Mouse (Mus musculus): ENCODE measurements around the gene Ttll4.

Gene Ttll4

DNA sequence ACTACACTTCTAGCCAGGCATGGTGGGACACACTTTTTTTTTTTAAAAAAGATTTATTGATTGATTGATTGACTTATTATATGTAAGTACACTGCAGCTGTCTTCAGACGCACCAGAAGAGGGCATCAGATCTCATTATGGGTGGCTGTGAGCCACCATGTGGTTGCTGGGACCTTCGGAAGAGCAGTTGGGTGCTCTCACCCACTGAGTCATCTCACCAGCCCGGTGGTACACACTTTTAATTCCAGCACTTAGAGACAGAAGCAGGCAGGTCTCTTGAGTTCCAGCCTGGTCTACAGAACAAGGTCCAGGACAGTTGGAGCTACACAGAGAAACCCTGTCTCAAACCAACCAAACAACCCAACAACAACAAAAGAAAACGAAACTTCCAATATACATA lies 50.5 kb downstream of the Ttll4 start:
- no peak for DNase-seq (ENCODE audit: low spot score in 2 of 2)

DNA sequence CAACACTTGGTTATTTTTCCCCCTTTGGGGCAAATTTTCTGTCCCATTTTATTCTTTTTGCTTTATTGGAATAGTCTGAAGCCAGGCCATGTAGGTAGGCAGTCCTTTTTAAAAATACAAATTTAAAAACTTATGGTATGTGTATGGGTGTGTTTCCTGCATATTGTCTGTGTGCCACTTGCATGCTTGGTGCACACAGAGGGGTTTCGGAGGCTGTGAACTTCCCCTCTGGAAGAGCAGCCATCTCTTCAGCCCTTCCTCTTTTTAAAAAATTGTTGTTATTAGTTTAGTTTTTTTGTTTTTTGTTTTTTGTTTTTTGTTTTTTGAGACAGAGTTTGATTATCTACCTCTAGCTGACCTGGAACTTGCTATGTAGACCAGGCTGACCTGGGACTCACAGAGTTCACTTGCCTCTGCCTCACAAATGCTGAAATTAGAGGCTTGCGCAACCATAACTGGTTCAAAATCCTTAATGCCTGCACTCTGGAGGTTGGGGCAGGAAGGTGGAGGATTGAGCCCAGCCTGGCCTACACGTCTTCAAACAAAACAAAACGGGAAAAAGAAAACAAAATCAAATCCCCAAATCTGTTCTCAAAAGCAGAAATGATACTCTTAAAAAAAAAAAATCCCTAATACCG lies 51.0 kb downstream of the Ttll4 start:
- DNase-seq (ENCODE audit: low spot score in 2 of 2): no peak

DNA sequence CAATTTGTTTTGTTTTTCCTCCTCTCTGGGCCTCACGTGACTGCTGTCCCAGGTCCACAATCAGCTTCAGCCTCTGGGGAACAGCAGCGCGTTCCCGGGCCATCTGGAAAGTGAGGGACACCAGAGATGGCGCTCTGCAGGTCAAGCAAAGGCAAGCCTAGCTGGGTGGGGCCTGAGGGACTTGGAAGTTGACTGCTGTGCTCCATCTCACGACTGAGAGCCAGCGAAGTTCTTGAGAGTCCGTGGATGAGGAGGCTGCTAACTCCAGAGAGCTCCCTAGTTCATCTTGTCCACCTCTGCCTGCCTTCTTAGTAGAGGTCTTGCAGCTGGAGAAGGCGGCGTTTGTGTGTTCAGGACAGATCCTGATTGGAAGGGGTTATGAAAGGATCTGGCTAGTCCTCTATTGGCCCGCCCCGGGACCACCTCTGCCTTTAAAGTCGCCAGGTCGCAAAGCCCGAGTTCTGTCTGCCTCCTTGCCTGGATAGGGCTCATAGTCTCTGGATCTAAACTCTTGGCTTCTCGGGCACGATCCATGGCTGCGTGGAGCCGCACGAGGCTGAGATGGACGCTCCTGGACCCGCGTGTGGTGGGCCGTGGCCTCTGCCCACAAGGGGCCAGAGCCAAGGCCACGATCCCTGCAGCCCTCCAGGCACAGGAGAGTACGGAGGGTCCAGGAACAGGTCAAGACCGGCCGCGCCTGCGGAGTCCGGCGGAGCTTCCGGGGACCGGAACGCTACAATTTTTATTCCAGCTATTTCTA lies 51.7 kb downstream of the Ttll4 start, which contains the start of gene Cyp27a1:
Gene Cyp27a1, plus strand, starts transcription at position 476 of the 760 bp plus-strand sequence.
- DNase-seq (ENCODE audit: low spot score in 2 of 2): peak in 1 of 2 experiments; percentile 8

DNA sequence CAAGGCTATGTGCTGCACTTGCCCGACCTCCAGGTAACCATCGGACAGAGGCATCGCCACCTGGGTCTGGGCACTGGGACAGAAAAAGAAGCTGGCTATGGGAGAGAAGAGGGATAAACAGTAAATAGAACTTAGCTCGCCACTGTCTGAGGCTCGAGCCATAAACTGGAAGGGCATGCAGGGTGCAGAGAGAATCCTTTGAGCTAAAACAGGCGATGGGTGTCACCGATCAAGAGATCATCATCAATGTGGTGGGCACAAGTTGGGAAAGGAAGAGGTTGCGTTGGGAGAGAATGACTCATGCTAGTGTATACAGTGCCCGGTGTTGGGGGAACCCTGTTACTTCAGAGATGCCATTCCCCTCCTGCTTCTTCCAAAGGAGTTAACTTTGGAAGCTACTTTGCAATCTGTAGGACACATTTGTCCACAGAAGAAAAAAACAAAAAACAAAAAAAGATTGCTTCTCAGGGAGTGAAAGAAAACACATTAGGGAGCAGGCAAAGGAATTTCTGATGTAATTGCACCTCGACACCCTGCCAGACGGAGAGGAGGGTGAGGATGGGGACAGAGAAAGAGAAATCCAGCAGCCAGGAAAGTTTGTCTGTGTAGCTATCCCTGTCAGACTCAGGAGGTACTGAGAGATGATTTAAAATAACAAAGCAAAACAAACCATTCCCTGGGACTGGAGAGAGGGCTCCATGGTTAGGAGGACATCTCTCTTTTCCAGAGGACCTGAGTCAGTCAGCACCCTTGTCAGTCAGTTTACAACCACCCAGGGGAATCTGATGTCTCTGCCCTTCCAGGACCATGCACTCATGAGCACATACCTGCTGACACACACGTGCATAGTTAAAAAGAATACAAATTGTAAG lies 52.5 kb downstream of the Ttll4 start:
- no peak for DNase-seq (ENCODE audit: low spot score in 2 of 2)

DNA sequence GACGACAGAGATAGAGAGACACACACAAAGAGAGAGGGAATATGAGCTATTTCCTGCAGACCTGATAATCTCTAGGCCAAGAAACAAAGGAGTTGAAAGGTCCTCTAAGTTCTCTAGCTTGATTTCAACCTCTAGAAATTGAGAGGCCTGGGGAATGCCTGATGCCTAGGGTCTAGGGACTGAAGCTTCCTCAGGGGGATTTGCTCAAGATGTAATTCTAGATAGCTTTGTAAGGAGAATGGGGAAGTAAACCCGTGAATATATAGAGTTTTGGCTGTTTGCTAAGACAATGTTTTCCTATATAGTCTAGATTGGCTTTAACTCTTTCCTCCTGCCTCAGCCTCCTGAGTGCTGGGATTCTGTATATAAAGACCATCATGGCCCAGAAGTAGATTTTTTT lies 53.4 kb downstream of the Ttll4 start:
- no peak for DNase-seq (ENCODE audit: low spot score in 2 of 2)

DNA sequence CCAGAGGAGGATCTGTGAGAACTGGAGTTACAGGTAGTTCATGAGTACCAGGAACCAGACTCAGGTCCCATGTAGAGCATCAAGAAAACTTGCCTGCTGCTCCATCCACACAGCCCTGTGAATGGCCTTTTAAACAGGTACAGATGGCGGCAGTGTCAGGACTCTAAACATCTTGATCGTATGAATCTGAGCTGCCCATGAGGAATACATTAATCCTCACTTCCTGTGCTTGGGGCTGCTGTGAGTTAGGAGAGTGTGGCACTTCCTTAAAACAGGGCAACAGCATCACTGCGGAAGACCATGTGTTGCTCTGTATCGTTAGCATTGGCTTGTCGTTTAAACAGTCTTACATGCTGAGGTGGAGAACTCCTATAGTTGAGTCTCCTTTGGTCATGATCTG lies 53.9 kb downstream of the Ttll4 start:
- DNase-seq (ENCODE audit: low spot score in 2 of 2): no peak

DNA sequence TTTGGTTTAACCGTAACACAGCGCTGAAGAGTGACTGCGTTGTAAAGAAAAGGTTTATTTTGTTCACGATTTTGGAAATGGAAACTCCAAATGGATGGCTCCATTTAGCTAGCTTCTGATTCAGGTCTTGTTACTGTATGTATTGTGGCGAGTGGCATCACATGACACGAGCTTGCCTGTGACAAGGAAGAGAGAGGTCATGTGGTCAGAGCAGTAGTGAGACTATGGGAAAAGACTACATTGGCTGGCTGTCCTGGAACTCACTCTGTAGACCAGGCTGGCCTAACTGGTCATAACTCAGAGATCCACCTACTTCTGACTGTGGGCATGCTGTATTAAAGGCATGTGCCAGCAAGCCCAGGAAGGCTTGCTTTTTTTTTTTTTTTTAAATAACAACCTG lies 54.3 kb downstream of the Ttll4 start:
- DNase-seq (ENCODE audit: low spot score in 2 of 2): no peak

DNA sequence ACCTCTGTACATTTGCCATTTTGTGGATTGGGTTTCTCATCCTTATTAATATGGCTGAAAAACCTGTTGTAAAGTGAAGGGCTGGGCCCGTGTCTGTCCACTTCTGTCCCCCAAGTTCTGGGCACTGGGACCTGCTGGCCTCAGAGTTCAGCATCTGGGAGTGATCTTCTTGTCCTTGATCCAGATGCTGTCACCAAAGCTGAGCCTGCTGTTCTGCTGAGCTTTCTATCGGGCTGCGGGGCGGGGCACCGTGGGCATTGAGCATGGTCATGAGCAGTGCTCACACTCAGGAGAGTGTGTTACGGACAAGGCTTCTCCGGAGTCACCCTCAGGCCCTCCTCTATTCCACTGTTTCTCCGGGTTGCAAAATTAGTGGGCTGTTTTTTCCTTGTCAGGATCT lies 56.6 kb downstream of the Ttll4 start:
- DNase-seq (ENCODE audit: low spot score in 2 of 2): no peak

DNA sequence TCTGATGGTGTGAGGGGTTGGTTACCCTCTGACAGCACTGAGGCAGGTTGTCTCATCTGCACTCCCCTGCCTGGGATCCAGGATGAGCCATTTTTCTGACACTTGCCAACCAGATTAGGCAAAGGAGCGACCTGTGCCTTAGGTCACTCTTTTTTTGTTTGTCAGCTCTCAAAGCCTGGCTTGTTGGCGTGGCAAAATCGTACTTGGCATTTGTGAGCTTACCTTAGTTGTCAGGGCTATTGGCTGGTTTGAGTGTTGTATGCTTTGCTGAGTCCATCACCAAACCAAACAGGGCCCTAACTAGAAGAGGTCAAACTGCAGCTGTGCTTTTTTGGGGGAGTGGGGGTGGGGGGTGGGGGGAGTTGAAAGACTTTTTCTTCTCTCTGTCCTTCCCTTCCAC lies 57.7 kb downstream of the Ttll4 start:
- no peak for DNase-seq (ENCODE audit: low spot score in 2 of 2)

DNA sequence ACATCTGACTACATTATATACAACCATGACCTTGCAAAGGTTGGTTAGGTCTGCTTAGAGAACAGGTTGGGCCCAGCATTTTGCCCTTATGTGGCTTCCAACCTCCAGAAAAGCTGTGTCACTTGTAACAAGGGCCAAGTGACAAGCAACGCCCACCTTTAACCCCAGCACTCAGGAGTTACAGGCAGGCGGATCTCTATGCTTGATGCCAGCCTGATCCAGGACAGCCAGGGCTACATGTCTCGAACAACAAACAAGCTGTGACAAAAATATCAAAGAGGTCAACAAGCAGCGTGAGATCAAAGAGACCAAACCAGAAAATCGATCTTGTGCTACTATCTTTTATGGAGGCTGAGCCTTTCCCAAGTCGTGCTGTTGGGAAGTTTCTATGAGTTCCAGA lies 60.1 kb downstream of the Ttll4 start:
- DNase-seq (ENCODE audit: low spot score in 2 of 2): no peak

DNA sequence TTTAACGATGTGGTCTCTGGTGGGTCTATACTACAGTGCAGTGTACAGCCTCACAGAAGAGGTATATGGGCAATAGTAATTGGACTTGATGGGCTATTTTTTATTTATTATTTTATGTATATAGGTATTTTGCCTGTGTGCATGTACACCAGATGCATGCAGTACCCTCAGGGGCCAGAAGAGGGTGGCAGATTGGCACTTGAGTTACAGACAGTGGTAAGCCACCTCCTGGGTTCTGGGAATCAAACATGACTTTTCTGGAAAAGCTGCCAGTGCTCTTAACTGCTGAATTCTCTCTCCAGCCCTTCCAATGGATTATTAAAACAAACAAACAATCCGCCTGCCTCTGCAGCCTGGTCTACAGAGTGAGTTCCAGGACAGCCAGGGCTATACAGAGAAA lies 62.2 kb downstream of the Ttll4 start:
- DNase-seq (ENCODE audit: low spot score in 2 of 2): no peak

DNA sequence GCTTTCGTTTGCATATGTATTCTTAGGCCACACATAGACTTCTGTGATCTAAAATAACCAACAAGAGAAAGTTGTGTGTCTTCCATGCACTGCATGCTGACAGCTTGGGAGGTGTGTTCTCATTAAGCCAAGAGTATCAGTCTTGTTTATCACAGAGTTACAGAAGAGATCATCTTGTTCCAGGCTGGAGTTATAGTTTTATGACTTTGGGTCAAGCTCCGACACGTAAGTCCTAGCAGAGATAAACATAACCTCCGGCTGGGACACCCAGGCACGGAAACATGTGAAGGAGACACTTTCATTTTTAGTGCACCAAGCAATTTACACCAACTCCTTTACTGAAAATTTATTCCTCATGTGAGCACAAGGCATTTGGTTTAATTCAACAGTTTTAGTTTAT lies 64.6 kb downstream of the Ttll4 start:
- no peak for DNase-seq (ENCODE audit: low spot score in 2 of 2)

DNA sequence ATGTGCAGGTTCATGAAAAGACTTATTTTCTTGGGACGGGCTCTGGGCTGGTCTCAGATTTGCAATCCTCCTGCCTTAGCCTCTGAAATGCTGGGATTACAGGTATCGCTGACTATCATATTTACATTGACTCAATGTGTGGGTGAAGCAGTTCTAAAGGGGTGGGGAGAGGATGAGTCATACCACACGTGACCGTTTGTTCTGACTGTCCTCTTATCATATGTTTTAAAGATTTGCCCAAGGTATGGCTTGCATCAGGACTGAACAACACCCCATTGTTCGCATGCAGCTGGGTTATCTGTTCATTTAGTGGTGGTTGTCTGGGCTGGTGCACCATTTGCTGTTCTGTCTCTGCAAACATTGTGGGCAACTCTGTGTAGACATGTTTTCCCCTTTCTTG lies 65.1 kb downstream of the Ttll4 start:
- no peak for DNase-seq (ENCODE audit: low spot score in 2 of 2)

DNA sequence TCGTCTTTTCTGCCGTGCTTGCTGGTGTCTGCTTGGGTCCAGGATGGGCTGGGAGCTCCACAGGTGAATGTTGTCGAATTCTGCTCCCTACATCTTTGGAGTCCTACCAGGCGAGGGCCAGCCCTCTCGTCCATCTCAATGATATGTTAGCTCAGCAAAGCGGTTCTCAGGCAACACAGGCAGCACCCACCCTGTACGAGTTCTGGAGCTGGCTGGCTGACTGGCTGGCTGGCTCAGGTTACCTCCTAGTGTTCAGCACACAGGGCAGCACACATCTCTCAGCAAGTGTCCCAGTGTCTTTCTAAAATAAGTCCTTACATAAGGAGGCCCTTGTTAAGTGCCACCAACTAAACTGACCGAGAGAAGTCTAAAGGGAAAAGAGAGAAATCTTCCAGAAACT lies 66.9 kb downstream of the Ttll4 start:
- DNase-seq (ENCODE audit: low spot score in 2 of 2): no peak

DNA sequence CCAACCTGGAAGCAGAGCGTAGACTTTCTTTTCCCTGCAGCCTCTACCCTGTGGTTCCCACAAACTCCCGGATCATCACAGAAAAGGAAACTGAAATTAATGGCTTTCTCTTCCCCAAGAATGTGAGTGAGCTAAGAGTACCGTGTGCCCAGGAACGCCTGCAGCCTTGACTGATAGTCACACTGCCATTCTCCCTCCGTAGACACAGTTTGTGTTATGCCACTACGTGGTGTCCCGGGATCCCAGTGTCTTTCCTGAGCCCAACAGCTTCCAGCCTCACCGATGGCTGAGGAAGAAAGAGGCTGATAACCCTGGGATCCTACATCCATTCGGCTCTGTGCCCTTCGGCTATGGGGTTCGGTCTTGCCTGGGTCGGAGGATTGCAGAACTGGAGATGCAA lies 75.4 kb downstream of the Ttll4 start:
- DNase-seq (ENCODE audit: low spot score in 2 of 2): no peak

DNA sequence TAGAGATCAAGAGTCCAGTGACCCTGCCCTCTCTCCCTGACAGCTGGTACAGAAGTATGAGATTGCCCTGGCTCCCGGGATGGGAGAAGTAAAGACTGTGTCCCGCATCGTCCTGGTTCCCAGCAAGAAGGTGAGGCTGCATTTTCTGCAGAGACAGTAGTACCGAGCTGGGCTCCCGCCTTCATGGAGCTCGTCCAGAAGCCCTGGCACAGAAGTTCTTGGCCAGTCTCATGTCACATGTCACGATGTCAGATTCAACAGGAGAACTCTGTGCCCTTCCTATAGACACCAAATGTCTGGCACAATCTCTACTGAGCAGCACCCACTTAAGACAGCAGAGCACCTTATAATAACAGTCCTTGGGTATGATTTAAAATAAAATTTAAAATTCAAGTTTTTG lies 76.0 kb downstream of the Ttll4 start:
- DNase-seq (ENCODE audit: low spot score in 2 of 2): no peak

DNA sequence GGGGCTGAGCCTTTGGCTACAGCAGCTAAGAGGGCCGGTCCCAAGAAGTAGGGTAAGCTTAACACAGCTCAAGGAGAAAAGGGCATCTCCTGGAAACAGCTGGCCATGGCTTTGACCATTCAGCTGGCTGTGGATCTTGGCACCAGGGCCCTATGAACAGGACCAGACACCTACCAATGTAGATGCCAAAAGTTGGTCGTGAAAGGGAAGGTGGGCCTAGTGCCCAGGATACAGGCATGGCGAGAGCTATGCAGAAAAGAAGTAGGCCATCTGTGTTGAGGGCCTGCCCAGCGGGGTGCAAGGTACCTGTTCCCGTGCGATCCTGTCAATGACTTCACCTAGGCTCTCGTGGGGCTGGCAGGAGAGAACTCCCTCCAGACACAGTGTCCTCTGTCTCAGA lies 79.3 kb downstream of the Ttll4 start:
- no peak for DNase-seq (ENCODE audit: low spot score in 2 of 2)

DNA sequence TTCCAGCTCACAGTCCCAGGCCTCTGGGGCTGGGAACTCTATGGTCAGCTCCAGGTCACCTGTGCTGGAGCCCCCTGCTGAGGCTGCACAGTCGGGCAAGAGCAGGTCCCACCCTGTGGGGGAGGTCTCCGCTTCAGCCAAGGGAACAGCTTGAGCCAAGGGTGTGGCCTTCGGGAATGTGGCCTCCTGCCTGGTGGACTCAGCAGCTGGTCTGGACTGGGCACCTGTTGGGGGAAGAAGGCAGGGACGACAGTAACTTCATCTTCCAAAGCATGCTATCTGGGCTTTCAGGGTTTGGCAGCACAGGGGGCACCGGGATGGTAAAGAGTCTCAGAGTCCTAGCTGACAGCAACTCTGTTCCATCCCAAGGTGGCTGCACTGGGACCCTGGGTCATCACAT lies 85.8 kb downstream of the Ttll4 start:
- DNase-seq (ENCODE audit: low spot score in 2 of 2): no peak

DNA sequence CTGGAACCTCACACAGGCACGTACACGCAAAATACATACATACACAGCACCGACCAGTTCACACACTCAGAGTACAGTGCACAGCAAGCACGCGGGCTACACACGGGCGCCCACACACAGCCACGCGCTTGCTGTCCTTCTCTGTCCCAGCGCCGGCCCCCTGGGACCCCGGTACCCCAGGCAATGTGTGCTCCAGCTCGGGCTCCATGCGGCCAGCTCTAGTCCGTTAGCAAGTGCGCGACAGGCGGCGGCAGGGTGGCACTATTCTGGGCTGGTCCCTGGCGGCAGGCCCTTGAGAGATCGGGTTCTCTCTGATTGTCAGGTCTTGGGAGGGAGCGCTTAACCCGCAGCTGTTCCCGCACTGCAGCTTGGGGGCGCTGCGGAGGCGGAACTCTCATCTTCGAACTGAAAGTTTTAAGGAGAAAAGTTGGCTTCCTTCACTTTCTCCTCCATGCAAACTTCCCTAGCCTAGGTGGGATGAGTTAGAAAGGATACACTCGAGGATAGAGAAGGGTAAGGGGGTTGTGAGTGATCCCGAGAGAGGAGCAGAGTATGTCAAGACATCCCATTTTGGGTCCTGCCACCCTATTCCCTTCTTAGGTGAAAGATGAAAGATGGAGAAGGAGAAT lies 87.2 kb downstream of the Ttll4 start, which contains the start of gene Prkag3:
Gene Prkag3, minus strand, starts transcription at position 579 of the 629 bp plus-strand sequence.
- peak; percentile 20 to 38 for DNase-seq (ENCODE audit: low spot score in 2 of 2)

DNA sequence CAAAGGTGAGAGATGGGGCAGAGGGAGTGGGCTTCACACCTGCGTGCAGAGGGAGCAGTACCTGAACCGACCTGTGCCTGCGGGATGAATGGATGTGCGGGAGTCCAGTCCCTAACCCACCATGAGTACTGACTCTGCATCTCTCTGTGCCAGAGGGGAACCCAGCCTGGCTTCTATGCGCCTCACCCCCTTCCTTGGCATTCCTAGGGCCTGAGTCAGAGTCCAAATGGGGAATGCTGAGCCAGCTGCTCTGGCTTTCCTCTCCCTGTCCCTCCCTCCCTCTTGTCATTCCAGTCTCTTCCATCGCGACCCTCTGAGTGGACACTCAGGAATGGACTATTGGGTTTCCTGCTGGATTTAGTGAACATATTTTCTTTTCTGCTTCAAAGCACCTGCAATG lies 87.8 kb downstream of the Ttll4 start:
- no peak for DNase-seq (ENCODE audit: low spot score in 2 of 2)

DNA sequence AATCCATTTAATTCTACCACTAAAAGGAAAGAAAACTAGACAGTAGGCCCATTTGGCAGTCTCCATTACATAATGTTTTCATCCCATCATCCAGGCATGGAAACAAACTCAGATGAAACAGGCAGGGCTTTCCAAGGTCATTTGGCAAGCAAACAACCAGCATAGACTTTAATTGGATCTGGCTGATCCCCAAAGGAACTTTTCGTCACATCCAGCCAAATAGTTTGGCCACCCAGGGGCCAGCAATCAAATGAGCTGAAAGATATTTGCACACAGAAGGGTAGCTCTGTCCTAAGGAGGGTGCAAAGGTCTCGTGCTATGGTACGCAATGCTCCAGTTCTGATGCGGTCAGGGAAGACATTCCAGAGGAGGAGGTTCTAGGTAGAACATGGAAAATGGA lies 89.1 kb downstream of the Ttll4 start:
- no peak for DNase-seq (ENCODE audit: low spot score in 2 of 2)

DNA sequence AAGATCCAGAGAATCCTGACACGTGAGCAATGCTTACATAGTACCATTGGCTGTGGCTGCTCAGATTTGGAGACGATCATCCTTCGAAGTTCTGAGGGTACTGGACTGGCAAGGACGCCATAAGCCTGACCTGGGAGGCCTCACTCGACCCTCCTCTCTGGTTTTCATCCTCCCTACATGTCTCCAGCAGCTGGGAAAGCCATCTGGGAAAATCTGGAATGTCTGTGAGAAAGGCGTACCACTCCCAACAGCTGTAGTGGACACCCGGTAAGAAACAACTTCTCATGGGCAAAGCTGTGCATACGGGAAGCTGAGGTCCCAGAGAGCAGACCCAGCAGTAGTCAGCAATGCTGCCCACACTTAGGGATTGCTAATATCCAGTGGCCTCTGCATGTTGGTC lies 90.6 kb downstream of the Ttll4 start:
- DNase-seq (ENCODE audit: low spot score in 2 of 2): no peak

Data from frontal cortex, postnatal 14 days (tissue).